Mouse (Mus musculus): ENCODE measurements around the gene Adprh.

DNA sequence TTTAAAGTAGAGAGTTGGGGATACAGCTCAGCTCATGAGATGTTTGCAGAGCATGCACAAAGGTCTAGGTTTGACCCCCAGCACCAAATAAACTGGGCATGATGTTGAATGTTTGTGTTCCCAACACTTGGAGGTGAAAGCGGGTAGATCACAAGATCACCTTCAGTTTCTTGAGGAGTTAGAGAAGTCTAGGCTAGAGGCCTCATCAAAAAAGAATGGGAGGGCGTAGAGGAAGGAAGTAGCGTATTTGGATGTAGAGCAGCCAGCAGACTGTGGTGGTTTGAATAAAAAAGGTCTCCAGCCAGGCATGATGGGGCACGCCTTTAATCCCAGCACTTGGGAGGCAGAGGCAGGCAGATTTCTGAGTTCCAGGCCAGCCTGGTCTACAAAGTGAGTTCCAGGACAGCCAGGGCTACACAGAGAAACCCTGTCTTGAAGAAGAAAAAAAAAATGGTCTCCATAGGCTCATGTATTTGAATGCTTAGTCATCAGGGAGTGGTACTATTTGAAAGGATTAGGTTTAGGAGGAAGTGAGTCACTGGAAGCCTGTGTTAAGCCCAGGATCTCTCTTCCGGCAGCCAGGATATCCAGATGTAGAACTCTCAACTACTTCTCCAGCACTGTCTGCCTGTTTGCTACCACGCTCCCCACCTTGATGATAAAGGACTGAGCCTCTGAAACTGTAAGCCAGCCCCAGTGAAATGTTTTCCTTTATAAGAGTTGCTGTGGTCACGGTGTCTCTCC, 8.6 kb downstream of the Adprh start:
- TF ChIP-seq CTCF (IDR thresholded peaks at IDR 0.05; ENCODE audit: low read depth), result no peak
- TF ChIP-seq EP300 (optimal IDR thresholded peaks at IDR 0.05), result no peak
